Mouse (Mus musculus) lung, postnatal 0 days (tissue): ENCODE measurements at regions not wholly inside any gene's neighbourhood (a gene's known extent, or its start where the extent isn't known, plus 50 kb on each side); places are given as distances from the start of the nearest gene placed in this dataset.

Experiments used
- CTCF ChIP-seq: IDR thresholded peaks from 2 replicates; pipeline ENCODE4 v1.5.1; 2016; ENCODE audit warnings: antibody characterized with exemption, mild to moderate bottlenecking
- EP300 ChIP-seq: IDR thresholded peaks from 2 replicates; pipeline ENCODE4 v1.6.1; 2016; ENCODE audit warnings: antibody characterized with exemption, mild to moderate bottlenecking, control low read depth

GRCm38 (mm10) chr13:110692696-110693095 is 297.9 kb downstream of the Plk2 start:
- no peak for TF ChIP-seq CTCF
- no peak for TF ChIP-seq EP300
